Mouse (Mus musculus) intestine, embryonic 15.5 days (tissue): ENCODE data around the gene Ip6k3. TPM values are rescaled to one million over a fixed set of nuclear protein-coding genes. Genes with fewer than 3 reads are reported as not detected.

Experiments used
- ATAC-seq: fragments of 200-750 bp; cut with Nextera tagmentation; 2 replicates; pipeline ENCODE4 v1.8.0; 2017; ENCODE audit warnings: moderate TSS enrichment, moderate library complexity
- H3K27ac ChIP-seq: fragments of 300-500 bp; sonication (generic); 2 replicates; pipeline ENCODE4 v1.5.1; 2015; ENCODE audit warnings: mild to moderate bottlenecking, inconsistent platforms
- H3K27me3 ChIP-seq: fragments of 300-500 bp; sonication (generic); replicated peaks from 2 replicates; pipeline ENCODE4 v1.6.1; 2015; ENCODE audit warnings: inconsistent platforms
- H3K36me3 ChIP-seq: fragments of 300-500 bp; sonication (generic); 2 replicates; pipeline ENCODE4 v1.6.1; 2015; ENCODE audit warnings: inconsistent platforms
- H3K4me1 ChIP-seq: fragments of 300-500 bp; sonication (generic); replicated peaks from 2 replicates; pipeline ENCODE4 v1.6.1; 2015; ENCODE audit warnings: inconsistent platforms
- H3K4me2 ChIP-seq: fragments of 300-500 bp; sonication (generic); replicated peaks from 2 replicates; pipeline ENCODE4 v1.6.1; 2015; ENCODE audit warnings: mild to moderate bottlenecking, inconsistent platforms
- H3K4me3 ChIP-seq: fragments of 300-500 bp; sonication (generic); replicated peaks from 2 replicates; pipeline ENCODE4 v1.5.1; 2015; ENCODE audit warnings: inconsistent platforms
- H3K9ac ChIP-seq: fragments of 300-500 bp; sonication (generic); 2 replicates; pipeline ENCODE4 v1.6.1; 2015; ENCODE audit warnings: inconsistent platforms
- H3K9me3 ChIP-seq: fragments of 300-500 bp; sonication (generic); 2 replicates; pipeline ENCODE4 v1.6.1; 2016; ENCODE audit warnings: inconsistent platforms
- WGBS: fragments of 180-500 bp; shearing (Covaris S2); methylation state at CpG from one replicate; pipeline ENCODE4 v1.1.7; 2015; 5-methylcytosine and 5-hydroxymethylcytosine counted together
- polyA plus RNA-seq: library from polyadenylated mRNA; unstranded; fragments of >200 nt; fragmentation: Nextera tagmentation; extraction: Ambion mirVana; gene quantifications from 2 replicates; pipeline ENCODE4 v1.2.1, GENCODE M21; 2015

The Ip6k3 gene
- polyA plus RNA-seq, 1 experiment from 2014 or later: 0.14 TPM

DNA sequence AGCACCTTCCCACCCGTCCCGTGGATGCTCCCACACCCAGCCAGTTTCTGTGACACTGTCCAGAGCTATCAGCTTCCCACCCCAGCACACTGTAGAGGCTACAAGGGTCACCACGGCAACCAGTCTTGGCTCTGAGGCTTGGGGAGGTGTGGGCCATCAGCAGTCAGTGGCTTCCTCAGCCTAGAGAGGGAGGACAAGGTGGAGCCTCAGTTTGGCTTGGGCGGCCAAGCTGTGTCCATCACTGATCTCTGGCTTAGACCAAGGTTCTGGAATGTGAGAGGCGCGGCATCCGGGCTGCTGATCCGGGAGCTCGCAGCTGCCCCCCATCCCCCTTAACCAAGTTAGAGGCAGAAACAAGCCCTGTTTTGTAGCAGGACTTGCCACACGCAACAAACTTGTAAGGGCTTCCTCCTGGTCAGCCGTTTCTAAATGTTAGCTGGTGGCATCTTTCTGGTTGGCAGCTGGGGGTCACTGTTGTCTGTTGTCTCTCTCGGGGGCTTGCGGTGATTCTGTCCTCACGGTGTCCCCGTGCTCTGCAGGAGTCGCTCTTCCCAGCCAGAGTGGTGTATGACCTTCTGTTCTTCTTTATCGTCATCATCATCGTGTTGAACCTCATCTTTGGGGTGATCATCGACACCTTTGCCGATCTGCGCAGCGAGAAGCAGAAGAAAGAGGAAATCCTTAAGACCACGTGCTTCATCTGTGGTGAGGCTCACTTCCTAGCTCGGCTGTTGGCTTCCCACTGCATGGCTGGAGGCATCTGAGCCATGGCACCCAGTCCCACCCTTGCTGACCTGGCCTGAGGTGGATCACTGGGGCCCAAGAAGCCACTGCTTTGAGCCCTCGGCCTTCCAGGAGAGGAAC, 48.7 kb downstream of the Ip6k3 start:
- 76% methylated on average over 25 of the region's 25 CpGs for WGBS
- ATAC-seq: no peak
- no peak overlapping the region for H3K4me3 ChIP-seq
- H3K36me3 ChIP-seq: peaks cover 33% of the 10 kb centered on the region; the same call in 1 of the 2 replicates
- no peaks in the 10 kb centered on the region for H3K9me3 ChIP-seq
- H3K9ac ChIP-seq: no peak overlapping the region
- H3K4me1 ChIP-seq: peaks cover 38% of the 10 kb centered on the region
- H3K27me3 ChIP-seq: no peaks in the 10 kb centered on the region
- no peak overlapping the region for H3K4me2 ChIP-seq
- no peak overlapping the region for H3K27ac ChIP-seq

DNA sequence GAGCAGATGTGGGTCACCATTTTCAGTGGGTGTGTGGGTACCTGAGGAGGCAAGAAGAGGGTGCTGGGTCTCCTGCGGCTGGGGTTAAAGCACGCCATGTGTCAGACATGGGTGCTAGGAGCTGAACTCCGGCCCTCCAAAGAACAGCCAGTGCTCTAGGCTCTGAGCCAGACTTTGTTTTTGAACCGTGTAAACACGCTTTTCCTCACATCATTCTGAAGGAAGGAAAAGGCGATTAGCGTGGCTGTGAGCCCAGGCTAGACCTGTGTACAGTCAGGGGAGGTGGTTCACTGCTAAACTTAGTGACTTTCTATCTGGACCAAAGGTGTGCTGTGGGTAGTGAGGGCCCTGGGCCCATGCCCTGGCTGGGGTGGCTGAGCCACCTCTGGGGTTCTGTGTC, 57.5 kb downstream of the Ip6k3 start:
- no peak overlapping the region for H3K4me3 ChIP-seq
- ATAC-seq: no peak
- H3K9me3 ChIP-seq: no peaks in the 10 kb centered on the region
- peaks cover 17% of the 10 kb centered on the region for H3K36me3 ChIP-seq
- no peak overlapping the region for H3K4me2 ChIP-seq
- H3K4me1 ChIP-seq: no peaks in the 10 kb centered on the region
- no peaks in the 10 kb centered on the region for H3K27me3 ChIP-seq
- WGBS: 84% methylated on average over 7 of the region's 7 CpGs
- no peak overlapping the region for H3K27ac ChIP-seq
- H3K9ac ChIP-seq: no peak overlapping the region

DNA sequence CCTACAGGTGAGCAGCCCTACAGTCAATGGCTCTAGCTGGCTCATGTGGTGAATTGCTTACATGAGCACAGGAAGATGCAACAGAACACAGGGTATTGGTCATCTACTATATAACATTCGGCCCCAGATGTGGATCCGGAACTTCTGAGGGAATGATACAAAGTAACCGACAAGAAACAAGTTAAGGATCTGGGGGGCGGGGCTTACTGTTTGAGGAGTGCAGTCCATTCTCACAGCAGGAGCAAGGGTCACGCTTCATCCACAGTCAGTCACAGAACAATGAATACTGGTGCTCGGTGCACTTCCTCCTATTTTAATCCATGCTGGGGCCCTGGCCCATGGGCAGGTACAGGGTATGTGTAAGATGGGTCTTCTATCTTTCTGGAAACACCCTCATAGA, 59.7 kb downstream of the Ip6k3 start:
- WGBS: 69% methylated on average over 6 of the region's 6 CpGs
- H3K4me3 ChIP-seq: no peak overlapping the region
- H3K4me2 ChIP-seq: no peak overlapping the region
- no peaks in the 10 kb centered on the region for H3K9me3 ChIP-seq
- H3K27me3 ChIP-seq: no peaks in the 10 kb centered on the region
- H3K4me1 ChIP-seq: no peaks in the 10 kb centered on the region
- no peak overlapping the region for H3K27ac ChIP-seq
- 0 out of 2 replicates have a peak, but pooled peaks have one; percentile 13 for ATAC-seq
- H3K9ac ChIP-seq: no peak overlapping the region
- H3K36me3 ChIP-seq: peaks cover 14% of the 10 kb centered on the region

DNA sequence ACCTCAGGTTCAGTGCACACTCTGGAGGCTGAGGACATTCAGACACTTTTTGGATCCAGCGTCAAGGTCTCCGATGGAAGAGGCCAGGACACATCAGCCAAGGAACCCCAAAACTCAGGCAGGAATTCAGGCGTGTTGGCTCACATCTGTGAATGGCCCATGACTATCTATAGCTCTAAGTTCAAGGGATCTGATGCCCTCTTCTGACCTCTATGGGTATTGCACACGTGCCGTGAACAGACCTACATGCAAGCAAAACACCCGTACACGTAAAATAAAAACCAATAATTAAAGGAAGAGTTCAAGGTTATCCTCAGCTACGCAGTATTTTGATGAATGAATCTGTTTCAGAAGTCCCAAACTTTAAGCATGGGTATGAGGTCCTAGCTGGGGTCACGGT, 60.9 kb downstream of the Ip6k3 start:
- H3K4me1 ChIP-seq: no peaks in the 10 kb centered on the region
- no peaks in the 10 kb centered on the region for H3K9me3 ChIP-seq
- no peak overlapping the region for H3K27ac ChIP-seq
- no peaks in the 10 kb centered on the region for H3K27me3 ChIP-seq
- no peak overlapping the region for H3K4me3 ChIP-seq
- no peak overlapping the region for H3K4me2 ChIP-seq
- ATAC-seq: no peak
- H3K9ac ChIP-seq: no peak overlapping the region
- WGBS: 83% methylated on average over 9 of the region's 9 CpGs
- peaks cover 14% of the 10 kb centered on the region for H3K36me3 ChIP-seq

DNA sequence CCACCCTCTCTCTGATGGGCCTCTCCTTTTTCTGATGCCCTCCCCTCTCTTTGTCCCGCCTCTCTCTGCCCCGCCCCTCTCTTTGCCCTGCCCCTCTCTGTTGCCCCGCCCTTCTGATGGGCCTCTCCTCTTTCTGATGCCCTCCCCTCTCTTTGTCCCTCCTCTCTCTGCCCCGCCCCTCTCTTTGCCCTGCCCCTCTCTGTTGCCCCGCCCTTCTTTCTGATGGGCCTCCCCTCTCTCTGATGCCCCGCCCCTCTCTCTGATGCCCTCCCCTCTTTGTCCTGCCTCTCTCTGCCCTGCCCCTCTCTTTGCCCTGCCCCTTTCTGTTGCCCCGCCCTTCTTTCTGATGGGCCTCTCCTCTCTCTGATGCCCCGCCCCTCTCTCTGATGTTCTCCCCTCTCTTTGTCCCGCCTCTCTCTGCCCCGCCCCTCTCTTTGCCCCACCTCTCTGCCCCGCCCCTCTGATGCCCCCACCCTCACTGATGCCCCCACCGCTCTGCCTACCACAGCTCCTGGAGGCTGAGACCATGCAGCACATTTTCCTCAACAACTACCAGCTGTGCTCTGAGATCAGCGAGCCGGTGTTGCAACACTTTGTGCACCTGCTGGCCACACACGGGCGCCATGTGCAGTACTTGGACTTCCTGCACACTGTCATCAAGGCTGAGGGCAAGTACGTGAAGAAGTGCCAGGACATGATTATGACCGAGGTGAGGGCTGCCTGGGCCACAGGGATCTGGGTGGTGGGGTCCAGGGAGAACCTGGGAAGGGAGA, 61.7 kb downstream of the Ip6k3 start:
- H3K4me3 ChIP-seq: no peak overlapping the region
- H3K27ac ChIP-seq: no peak overlapping the region
- no peak overlapping the region for H3K4me2 ChIP-seq
- peak; percentile 39; the same call in 1 of the 2 replicates for ATAC-seq
- no peaks in the 10 kb centered on the region for H3K27me3 ChIP-seq
- peaks cover 9% of the 10 kb centered on the region; the same call in 1 of the 2 replicates for H3K36me3 ChIP-seq
- no peaks in the 10 kb centered on the region for H3K4me1 ChIP-seq
- no peaks in the 10 kb centered on the region for H3K9me3 ChIP-seq
- WGBS: 78% methylated on average over 17 of the region's 18 CpGs
- no peak overlapping the region for H3K9ac ChIP-seq

DNA sequence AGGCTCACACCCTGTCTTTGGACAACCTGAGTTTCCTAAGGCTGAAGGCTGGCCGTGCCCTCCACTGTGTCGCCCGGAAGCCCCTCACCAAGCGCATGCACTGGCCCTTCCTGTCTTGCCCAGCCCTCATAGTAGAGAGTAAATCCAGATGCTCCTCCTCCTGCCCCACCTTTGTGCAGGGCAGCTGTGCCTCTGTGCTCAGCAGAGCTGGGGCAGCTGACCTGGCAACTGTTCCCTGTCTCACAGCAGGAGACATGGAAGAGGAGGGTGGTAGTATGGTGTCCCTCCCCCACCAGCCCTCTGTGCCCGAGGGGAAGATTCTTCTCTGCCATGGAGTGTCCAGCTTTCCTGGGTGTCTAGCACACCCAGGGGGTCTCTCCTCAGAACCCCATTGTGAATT, 65.9 kb downstream of the Ip6k3 start:
- no peak overlapping the region for H3K4me3 ChIP-seq

DNA sequence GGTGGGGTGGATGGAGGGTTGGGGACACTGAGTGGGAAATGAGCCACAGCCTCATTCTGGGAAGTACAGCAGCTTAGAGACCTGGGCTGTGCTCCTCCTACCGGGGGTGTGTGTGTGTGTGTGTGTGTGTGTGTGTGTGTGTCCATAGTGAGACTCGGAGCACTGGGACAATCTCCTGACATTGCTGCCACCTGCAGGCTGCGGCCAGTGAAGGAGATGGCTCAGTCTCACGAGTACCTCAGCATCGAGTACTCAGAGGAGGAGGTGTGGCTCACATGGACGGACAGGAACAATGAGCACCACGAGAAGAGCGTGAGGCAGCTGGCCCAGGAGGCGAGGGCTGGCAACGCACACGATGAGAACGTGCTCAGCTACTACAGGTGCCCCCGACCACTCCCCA, 71.9 kb downstream of the Ip6k3 start:
- no peaks in the 10 kb centered on the region for H3K4me1 ChIP-seq
- H3K9ac ChIP-seq: no peak overlapping the region
- no peak overlapping the region for H3K4me3 ChIP-seq
- 33% methylated on average over 13 of the region's 13 CpGs for WGBS
- H3K36me3 ChIP-seq: 0 out of 2 replicates have a peak, but pooled peaks cover 23% of the 10 kb centered on the region
- no peaks in the 10 kb centered on the region for H3K9me3 ChIP-seq
- no peak overlapping the region for H3K27ac ChIP-seq
- H3K4me2 ChIP-seq: no peak overlapping the region
- ATAC-seq: peak; percentile 53
- no peaks in the 10 kb centered on the region for H3K27me3 ChIP-seq

More for the DNA sequence above, 65.9 kb downstream of the Ip6k3 start:
- Histone ChIP-seq H3K4me1 (no peaks in the 10 kb centered on the region), H3K27me3 (no peaks in the 10 kb centered on the region), H3K9me3 (no peaks in the 10 kb centered on the region), H3K4me2 (no peak overlapping the region), H3K9ac (no peak overlapping the region), H3K27ac (no peak overlapping the region), H3K36me3 (0 out of 2 replicates have a peak, but pooled peaks cover 7% of the 10 kb centered on the region)
- 64% methylated on average over 5 of the region's 5 CpGs for WGBS
- no peak for ATAC-seq

Other genes starting within 250 kb of the Ip6k3 start
- gene Phf1, start 234.7 kb downstream of the Ip6k3 start, polyA plus RNA-seq: 6.6 and 6.9 TPM in 2 replicates
- gene Cuta, start 228.2 kb downstream of the Ip6k3 start, polyA plus RNA-seq: 246 and 261 TPM in 2 replicates
- 1.2 and 1.6 TPM in 2 replicates for gene Syngap1, start 226.5 kb downstream of the Ip6k3 start, polyA plus RNA-seq
- 14.0 and 14.2 TPM in 2 replicates for gene Zbtb9, start 194.6 kb downstream of the Ip6k3 start, polyA plus RNA-seq
- 7.3 and 8.1 TPM in 2 replicates for gene Bak1, start 138.8 kb downstream of the Ip6k3 start, polyA plus RNA-seq
- 13.0 and 14.5 TPM in 2 replicates for gene Itpr3, start 110.5 kb downstream of the Ip6k3 start, polyA plus RNA-seq
- 266 and 272 TPM in 2 replicates for gene Uqcc2, start 33.9 kb downstream of the Ip6k3 start, polyA plus RNA-seq
- gene Lemd2, start 36.7 kb upstream of the Ip6k3 start, polyA plus RNA-seq: 10.9 and 12.2 TPM in 2 replicates